12 mouse cellular contexts compared by ENCODE assay signal in the genomic region with DNA sequence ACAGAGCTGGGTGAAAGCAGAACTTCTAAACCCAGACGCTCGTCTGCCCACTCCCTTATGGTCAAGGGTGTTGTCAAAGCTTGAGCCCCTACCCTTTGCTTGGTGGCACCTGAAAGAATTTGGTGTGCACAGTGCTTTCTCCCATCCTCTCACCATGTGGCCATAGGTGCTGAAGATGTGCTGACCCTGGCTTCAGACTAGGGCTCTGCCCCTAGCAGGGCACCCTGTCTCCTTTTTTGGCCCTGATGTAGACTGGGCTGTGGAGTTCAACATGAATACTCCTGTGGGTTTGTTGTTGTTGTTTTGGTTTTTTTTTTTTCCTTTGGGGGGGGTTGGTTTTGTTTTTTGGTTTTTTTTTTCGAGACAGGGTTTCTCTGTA. TPM values are rescaled to one million over a fixed set of nuclear protein-coding genes. Genes with fewer than 3 reads are reported as not detected.
DNase-seq lines count a peak whose midpoint lies in the region; ATAC-seq and TF ChIP-seq lines count a peak whose summit lies in the region.
"Had no signal": no experiment of that assay in that cellular context is flagged by ENCODE, and none has a peak within 500 bp of the region (broad histone marks: within the 10 kb centered on the region; RNA-seq: fewer than 3 reads in every experiment).

No protein-coding gene starts in this region.

- H3K9ac ChIP-seq in heart, embryonic 14.5 days (ENCODE audit: low read length), result no peak overlapping the region
- H3K9ac ChIP-seq in neural tube, embryonic 11.5 days (ENCODE audit: low read length), result no peak overlapping the region
- H3K9ac ChIP-seq in liver, embryonic 15.5 days, result no peak overlapping the region; the same call in 1 of the 2 replicates
- no peak overlapping the region for H3K9ac ChIP-seq in stomach, postnatal 0 days (ENCODE audit: low read length)

- H3K9me3 ChIP-seq in heart, embryonic 14.5 days (ENCODE audit: control insufficient read depth, low read length), result peaks cover 15% of the 10 kb centered on the region
- H3K9me3 ChIP-seq in neural tube, embryonic 11.5 days (ENCODE audit: control insufficient read depth, low read length), result peaks cover 4% of the 10 kb centered on the region
- H3K9me3 ChIP-seq in liver, embryonic 15.5 days (replicated peaks), result peaks cover 15% of the 10 kb centered on the region
- peaks cover 6% of the 10 kb centered on the region; the same call in 1 of the 2 replicates for H3K9me3 ChIP-seq in stomach, postnatal 0 days (ENCODE audit: control insufficient read depth, low read length)

- no peaks in the 10 kb centered on the region for H3K36me3 ChIP-seq in heart, embryonic 14.5 days (ENCODE audit: control insufficient read depth, insufficient read depth, low read length)
- H3K36me3 ChIP-seq in neural tube, embryonic 11.5 days (ENCODE audit: control insufficient read depth, insufficient read depth, low read length), result peaks cover 4% of the 10 kb centered on the region
- no peaks in the 10 kb centered on the region for H3K36me3 ChIP-seq in liver, embryonic 15.5 days (replicated peaks)
- H3K36me3 ChIP-seq in stomach, postnatal 0 days (ENCODE audit: control insufficient read depth, insufficient read depth, low read length), result no peaks in the 10 kb centered on the region

- H3K27me3 ChIP-seq in heart, embryonic 14.5 days (ENCODE audit: control insufficient read depth, insufficient read depth, low read length), result no peaks in the 10 kb centered on the region
- H3K27me3 ChIP-seq in neural tube, embryonic 11.5 days (ENCODE audit: control insufficient read depth, insufficient read depth, low read length), result no peaks in the 10 kb centered on the region
- H3K27me3 ChIP-seq in liver, embryonic 15.5 days, result peaks cover 3% of the 10 kb centered on the region; the same call in 1 of the 2 replicates
- no peaks in the 10 kb centered on the region for H3K27me3 ChIP-seq in stomach, postnatal 0 days (ENCODE audit: control insufficient read depth, insufficient read depth, low read length)

- no peak for TF ChIP-seq EP300 in stomach, postnatal 0 days (optimal IDR thresholded peaks at IDR 0.05)

- H3K4me3 ChIP-seq in heart, embryonic 14.5 days (ENCODE audit: control insufficient read depth in 1 of 2, insufficient read depth in 1 of 2, low read depth in 1 of 2, low read length in 2 of 2), result no peak overlapping the region
- H3K4me3 ChIP-seq in neural tube, embryonic 11.5 days (ENCODE audit: low read depth, low read length), result no peak overlapping the region
- no peak overlapping the region for H3K4me3 ChIP-seq in liver, embryonic 15.5 days (replicated peaks)
- no peak overlapping the region for H3K4me3 ChIP-seq in stomach, postnatal 0 days (ENCODE audit: low read depth, low read length)

- no peak overlapping the region for H3K27ac ChIP-seq in heart, embryonic 14.5 days (replicated peaks in 1 of 2; ENCODE audit: control insufficient read depth in 1 of 2, insufficient read depth in 1 of 2, low read depth in 2 of 2, low read length in 2 of 2)
- no peak overlapping the region for H3K27ac ChIP-seq in neural tube, embryonic 11.5 days (ENCODE audit: low read depth, low read length)
- H3K27ac ChIP-seq in liver, embryonic 15.5 days (replicated peaks), result no peak overlapping the region
- H3K27ac ChIP-seq in stomach, postnatal 0 days (replicated peaks), result no peak overlapping the region

- peak overlapping the region; percentile 65 for H3K4me2 ChIP-seq in heart, embryonic 14.5 days (ENCODE audit: low read length)
- no peak overlapping the region for H3K4me2 ChIP-seq in neural tube, embryonic 11.5 days (ENCODE audit: low read depth)
- H3K4me2 ChIP-seq in liver, embryonic 15.5 days, result peak overlapping the region; percentile 66
- H3K4me2 ChIP-seq in stomach, postnatal 0 days (replicated peaks; ENCODE audit: low read depth), result peak overlapping the region; percentile 47; the same call in 1 of the 2 replicates

- TF ChIP-seq CTCF in stomach, postnatal 0 days (IDR thresholded peaks at IDR 0.05; ENCODE audit: low read depth), result no peak

- WGBS in heart, embryonic 14.5 days, result 4% methylated on average over 3 of the region's 3 CpGs
- 24% methylated on average over 3 of the region's 3 CpGs for WGBS in neural tube, embryonic 11.5 days
- WGBS in liver, embryonic 15.5 days (ENCODE audit: insufficient replicate concordance), result 14% methylated on average over 3 of the region's 3 CpGs
- 15% methylated on average over 3 of the region's 3 CpGs for WGBS in stomach, postnatal 0 days

- ATAC-seq in heart, embryonic 14.5 days (ENCODE audit: insufficient number of reproducible peaks, insufficient read depth, low FRiP score, low read depth), result no peak
- ATAC-seq in neural tube, embryonic 11.5 days (ENCODE audit: insufficient read depth, low FRiP score, low TSS enrichment), result peak; percentile 49; the same call in 1 of the 2 replicates
- no peak for ATAC-seq in liver, embryonic 15.5 days (ENCODE audit: insufficient read depth)
- 0 out of 2 replicates have a peak, but pooled peaks have one; percentile 14 for ATAC-seq in stomach, postnatal 0 days (ENCODE audit: low FRiP score, low TSS enrichment)

- DNase-seq in heart, adult 11 months, result no peak
- DNase-seq in neural tube, embryonic 11.5 days (ENCODE audit: low spot score), result no peak
- DNase-seq in neural tube, embryonic 10.5 days (ENCODE audit: extremely low spot score, low spot score), result no peak
- DNase-seq in stomach, postnatal 0 days (ENCODE audit: low spot score), result no peak
- no peak for DNase-seq in frontal cortex, postnatal 25 days (ENCODE audit: low spot score in 2 of 2)
- no peak for DNase-seq in cerebellum, adult 18-20 months

- peaks cover 0 to 7% of the 10 kb centered on the region in 2 experiments; a peak in 1 of 4 replicates for H3K4me1 ChIP-seq in heart, embryonic 14.5 days (ENCODE audit: control insufficient read depth in 2 of 2, insufficient read depth in 2 of 2, low read length in 2 of 2)
- H3K4me1 ChIP-seq in neural tube, embryonic 11.5 days (ENCODE audit: control insufficient read depth, insufficient read depth, low read length), result no peaks in the 10 kb centered on the region
- H3K4me1 ChIP-seq in liver, embryonic 15.5 days (replicated peaks), result peaks cover 8% of the 10 kb centered on the region
- H3K4me1 ChIP-seq in stomach, postnatal 0 days (replicated peaks; ENCODE audit: control insufficient read depth, insufficient read depth), result no peaks in the 10 kb centered on the region

RNA-seq across cellular contexts. Expression of gene Def8, which starts 0.6 kb away (rescaled TPM):
- polyA plus RNA-seq in heart, embryonic 14.5 days (2014; fragmentation: Nextera tagmentation; extraction: Ambion mirVana), result 31.7 and 32.4 TPM in 2 replicates
- 36.5 and 41.7 TPM in 2 replicates for polyA plus RNA-seq in neural tube, embryonic 11.5 days (2014; fragmentation: Nextera tagmentation; extraction: Ambion mirVana)
- polyA plus RNA-seq in liver, embryonic 15.5 days (2015; fragmentation: Nextera tagmentation; extraction: Ambion mirVana), result 11.7 and 11.9 TPM in 2 replicates
- 20.6 and 22.5 TPM in 2 replicates for polyA plus RNA-seq in stomach, postnatal 0 days (2015; fragmentation: Nextera tagmentation; extraction: Ambion mirVana)

RNA-seq across cellular contexts. Expression of gene Tubb3, which starts 11.5 kb away (rescaled TPM):
- polyA plus RNA-seq in heart, embryonic 14.5 days (2014; fragmentation: Nextera tagmentation; extraction: Ambion mirVana), result 1.5 and 6.1 TPM in 2 replicates
- polyA plus RNA-seq in neural tube, embryonic 11.5 days (2014; fragmentation: Nextera tagmentation; extraction: Ambion mirVana), result 872 and 1,012 TPM in 2 replicates
- 0.67 and 0.99 TPM in 2 replicates for polyA plus RNA-seq in liver, embryonic 15.5 days (2015; fragmentation: Nextera tagmentation; extraction: Ambion mirVana)
- polyA plus RNA-seq in stomach, postnatal 0 days (2015; fragmentation: Nextera tagmentation; extraction: Ambion mirVana), result 24.4 and 24.7 TPM in 2 replicates
- polyA plus RNA-seq: liver, adult 2 months had no signal

RNA-seq across cellular contexts. Expression of gene Mc1r, which starts 15.9 kb away (rescaled TPM):
- 0.07 TPM in 1 of 2 replicates, not detected in the other for polyA plus RNA-seq in heart, embryonic 14.5 days (2014; fragmentation: Nextera tagmentation; extraction: Ambion mirVana)
- 0.20 TPM in 1 of 2 replicates, not detected in the other for polyA plus RNA-seq in neural tube, embryonic 11.5 days (2014; fragmentation: Nextera tagmentation; extraction: Ambion mirVana)
- not detected in 2 replicates for polyA plus RNA-seq in liver, embryonic 15.5 days (2015; fragmentation: Nextera tagmentation; extraction: Ambion mirVana)
- 0.05 TPM in 1 of 2 replicates, not detected in the other for polyA plus RNA-seq in stomach, postnatal 0 days (2015; fragmentation: Nextera tagmentation; extraction: Ambion mirVana)
- polyA plus RNA-seq: embryonic facial prominence, embryonic 11.5 days; gonadal fat pad, adult 2 months; large intestine, adult 2 months; liver, adult 2 months had no signal

RNA-seq across cellular contexts. Expression of gene Tcf25, which starts 49.2 kb away (rescaled TPM):
- 149 and 163 TPM in 2 replicates for polyA plus RNA-seq in heart, embryonic 14.5 days (2014; fragmentation: Nextera tagmentation; extraction: Ambion mirVana)
- polyA plus RNA-seq in neural tube, embryonic 11.5 days (2014; fragmentation: Nextera tagmentation; extraction: Ambion mirVana), result 211 and 217 TPM in 2 replicates
- 50.6 and 54.5 TPM in 2 replicates for polyA plus RNA-seq in liver, embryonic 15.5 days (2015; fragmentation: Nextera tagmentation; extraction: Ambion mirVana)
- polyA plus RNA-seq in stomach, postnatal 0 days (2015; fragmentation: Nextera tagmentation; extraction: Ambion mirVana), result 133 and 146 TPM in 2 replicates

RNA-seq across cellular contexts. Expression of gene Afg3l1, which starts 54.9 kb away (rescaled TPM):
- 27.0 and 29.9 TPM in 2 replicates for polyA plus RNA-seq in heart, embryonic 14.5 days (2014; fragmentation: Nextera tagmentation; extraction: Ambion mirVana)
- polyA plus RNA-seq in neural tube, embryonic 11.5 days (2014; fragmentation: Nextera tagmentation; extraction: Ambion mirVana), result 32.4 and 41.4 TPM in 2 replicates
- polyA plus RNA-seq in liver, embryonic 15.5 days (2015; fragmentation: Nextera tagmentation; extraction: Ambion mirVana), result 22.2 and 24.2 TPM in 2 replicates
- 28.1 and 28.4 TPM in 2 replicates for polyA plus RNA-seq in stomach, postnatal 0 days (2015; fragmentation: Nextera tagmentation; extraction: Ambion mirVana)

Comparison
In these comparisons a context has a peak if more than half of its experiments do, and no peak if none do; other contexts are left out.
1. ATAC-seq: peak in neural tube, embryonic 11.5 days (single experiment) and stomach, postnatal 0 days (single experiment); none in heart, embryonic 14.5 days (single experiment) and liver, embryonic 15.5 days (single experiment).
2. RNA of gene Tubb3, which starts 11.5 kb away (polyA plus RNA-seq): 872 to 1,012 TPM in neural tube, embryonic 11.5 days; 24.4 to 24.7 TPM in stomach, postnatal 0 days, 1.5 to 6.1 TPM in heart, embryonic 14.5 days and 0.67 to 0.99 TPM in liver, embryonic 15.5 days; every median in the first group is over 10 times any median in the second.